Mouse (Mus musculus): ENCODE results near the gene Mtfr2. TPM values are rescaled to one million over a fixed set of nuclear protein-coding genes. Genes with fewer than 3 reads are reported as not detected.

The Mtfr2 gene
- 0.28 and 2.6 TPM in 2 replicates for polyA plus RNA-seq (2012; ENCODE audit: low replicate concordance)

DNA sequence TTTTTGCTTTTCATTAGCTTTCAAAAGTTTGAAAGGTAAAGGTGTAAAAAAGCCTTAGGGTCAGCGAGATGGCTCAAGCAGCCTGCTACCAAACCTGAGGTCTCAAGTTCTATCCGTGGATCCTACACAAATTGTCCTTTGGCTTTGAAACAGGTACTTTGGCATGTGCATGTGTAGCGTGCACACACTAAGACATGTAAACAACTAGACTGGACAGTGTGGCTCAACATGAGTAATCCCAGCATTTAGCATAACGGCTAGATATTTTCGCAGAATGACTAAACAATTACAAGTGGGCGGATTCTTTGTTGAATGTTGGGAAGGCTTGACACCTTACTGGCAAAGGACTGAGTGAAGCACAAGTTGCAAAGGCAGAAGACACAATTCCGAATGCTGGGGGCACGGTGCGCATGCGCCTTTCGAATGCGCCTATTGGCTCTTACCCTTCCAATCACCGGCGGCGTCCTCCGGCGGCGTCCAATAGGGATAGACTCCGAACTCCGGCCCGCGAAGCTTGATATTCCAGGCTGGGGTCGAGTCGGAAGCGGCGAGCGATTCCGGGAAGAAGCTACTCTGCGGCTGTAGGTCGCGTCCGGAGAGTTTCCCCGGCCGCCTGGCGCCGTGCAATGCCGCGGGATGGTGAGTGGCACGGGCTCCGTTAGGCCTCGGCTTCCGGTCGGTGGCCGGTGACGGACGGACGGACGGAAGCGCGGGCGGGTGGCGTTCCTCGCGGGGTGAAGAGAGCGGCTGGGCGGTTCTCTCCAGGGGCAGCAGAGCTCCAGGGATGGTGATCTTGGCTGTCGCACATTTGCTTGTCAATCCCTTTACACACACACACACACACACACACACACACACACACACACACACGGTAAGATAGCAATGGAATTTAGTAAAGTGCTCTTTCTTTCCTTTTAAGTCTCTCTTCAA lies at the start of gene Mtfr2:
Gene Mtfr2 (plus strand): TSS at position 486 of the 930 bp plus-strand sequence.

DNA sequence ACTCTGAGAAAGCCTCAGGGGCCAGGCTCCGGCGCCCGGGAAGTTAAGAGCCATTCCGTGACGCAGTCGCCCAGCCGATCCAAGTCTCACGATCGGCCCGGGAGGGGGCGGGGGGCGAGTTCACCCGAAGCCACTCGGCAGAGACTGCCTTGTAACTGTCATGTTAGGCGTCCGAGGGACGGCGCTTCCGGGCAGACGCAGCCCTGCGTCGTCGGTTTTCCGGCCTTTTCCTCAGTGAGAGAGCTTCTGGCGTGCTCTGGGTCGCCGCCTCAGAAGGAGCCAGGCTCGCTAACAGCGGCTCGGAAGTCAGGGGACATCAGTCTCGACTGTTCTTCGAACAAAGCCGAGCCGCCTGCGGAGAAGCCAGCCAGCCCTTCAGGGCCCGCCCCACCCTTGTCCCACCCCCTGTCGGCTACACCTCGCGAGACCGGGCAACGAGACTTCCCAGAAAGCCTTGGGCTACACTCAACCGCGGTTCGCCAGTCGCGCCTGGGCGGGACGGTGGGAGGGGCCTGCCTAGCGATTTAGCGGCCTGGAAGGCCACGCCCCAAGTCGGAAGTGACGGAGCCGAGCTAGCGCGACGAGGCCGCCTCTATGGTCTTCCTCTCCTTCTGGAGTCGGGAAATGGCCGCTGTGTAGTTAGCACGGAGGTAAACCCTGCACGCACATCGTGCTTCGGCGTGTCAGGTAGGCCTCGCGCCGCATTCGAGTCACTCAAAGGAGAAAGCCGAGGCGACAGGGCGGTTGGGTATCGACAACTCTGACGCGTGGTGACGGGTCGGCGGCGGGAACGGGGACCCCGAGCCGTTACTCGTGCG lies 35.4 kb upstream of the Mtfr2 start, which contains the start of gene Bclaf1:
Gene Bclaf1 (plus strand): TSS at position 552 of the 818 bp plus-strand sequence.

Other genes with a start within 250 kb of the Mtfr2 start
- gene Map7, start 199.3 kb upstream of the Mtfr2 start, polyA plus RNA-seq (2012; ENCODE audit: low replicate concordance) = 1.9 and 3.5 TPM in 2 replicates
- 7.1 and 25.0 TPM in 2 replicates for gene Bclaf1, start 35.3 kb upstream of the Mtfr2 start, polyA plus RNA-seq (2012; ENCODE audit: low replicate concordance)

Measured in hematopoietic multipotent progenitor cell, adult 10-12 weeks (in vitro differentiated cells).